Mouse (Mus musculus) embryo, embryonic 9.5 days (tissue): Measurements from ENCODE around the gene Klhl21.
"Not testable (repeated sequence)": the region's sequence is repeated elsewhere in the genome, so short reads cannot be mapped to it uniquely, and the experiment has no call there.

ENCODE experiments used
- DNase-seq: peaks from one replicate; pipeline ENCODE4 v3.0.0-alpha.2; 2017; ENCODE audit errors: extremely low spot score

Gene Klhl21

DNA sequence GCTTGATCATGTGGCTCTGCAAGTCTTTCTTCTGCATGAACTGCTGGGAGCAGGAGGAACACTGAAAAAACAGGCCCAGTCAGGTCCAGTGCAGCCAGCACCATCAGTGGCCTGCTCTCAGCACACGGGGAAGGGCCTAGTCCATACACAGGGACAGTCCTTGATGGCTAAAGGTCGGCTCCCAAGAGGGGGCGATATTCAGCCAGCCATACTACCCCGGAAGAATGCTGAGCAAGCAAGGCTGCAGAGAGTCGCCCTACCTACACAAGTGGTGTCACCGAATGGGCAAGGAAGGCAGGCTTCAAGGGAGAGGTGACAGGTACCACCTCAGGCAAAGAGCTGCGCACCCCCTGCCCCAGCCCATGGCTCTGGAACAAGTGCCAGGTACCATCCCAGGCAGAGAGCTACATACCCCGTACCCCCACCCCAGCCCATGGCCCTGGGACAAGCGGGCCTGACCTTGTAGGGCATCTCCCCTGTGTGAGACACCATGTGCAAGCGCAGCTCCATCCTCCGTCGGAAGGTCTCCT lies 13.0 kb downstream of the Klhl21 start:
- no peak for DNase-seq

DNA sequence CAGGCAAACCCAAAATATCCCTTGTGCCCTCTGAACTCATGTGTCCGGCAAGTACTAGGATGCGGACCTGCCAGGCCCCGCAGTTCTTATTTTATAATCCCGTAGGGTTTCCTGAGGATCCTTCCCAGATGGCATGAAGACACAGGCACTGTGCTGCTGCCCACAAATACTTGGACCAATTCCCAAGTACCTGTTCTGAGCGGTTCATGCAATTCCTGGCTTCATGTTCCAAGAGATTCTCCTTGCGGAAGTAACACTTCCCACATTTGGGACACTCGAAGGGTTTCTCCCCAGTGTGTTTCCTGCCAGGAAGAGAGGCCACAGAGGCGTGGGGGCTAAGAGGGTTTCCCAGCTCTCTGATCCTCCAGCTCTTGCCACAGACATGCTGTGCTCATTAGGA lies 13.9 kb downstream of the Klhl21 start:
- DNase-seq: no peak

DNA sequence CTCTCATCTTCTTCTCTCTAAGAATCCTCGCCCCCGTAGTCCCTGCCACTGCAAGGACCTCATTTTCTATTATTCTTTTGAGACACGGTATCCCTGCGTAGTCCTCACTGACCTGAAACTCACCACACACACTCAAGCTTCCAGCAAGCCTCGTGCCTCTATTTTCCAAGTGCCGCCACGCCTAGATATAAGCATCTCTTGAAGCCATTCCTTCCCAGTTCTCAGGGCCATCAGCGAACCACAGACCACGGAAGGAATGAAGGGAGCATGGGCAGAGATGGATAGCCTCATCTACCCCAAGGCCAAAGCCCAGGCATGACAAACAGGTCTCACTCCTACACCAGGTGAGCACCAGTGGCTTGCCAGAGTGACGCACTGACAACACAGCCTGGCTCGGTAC lies 15.9 kb downstream of the Klhl21 start:
- no peak for DNase-seq

- peak; percentile 53 for DNase-seq
These were observed 18.3 kb downstream of the Klhl21 start for GRCm38 (mm10) chr4:152026751-152027508.

GRCm38 (mm10) chr4:152027524-152027923 lies 18.9 kb downstream of the Klhl21 start, which contains the start of gene Zbtb48:
Zbtb48 (minus strand) TSS chr4:152027671.
- peak; percentile 95 for DNase-seq

DNA sequence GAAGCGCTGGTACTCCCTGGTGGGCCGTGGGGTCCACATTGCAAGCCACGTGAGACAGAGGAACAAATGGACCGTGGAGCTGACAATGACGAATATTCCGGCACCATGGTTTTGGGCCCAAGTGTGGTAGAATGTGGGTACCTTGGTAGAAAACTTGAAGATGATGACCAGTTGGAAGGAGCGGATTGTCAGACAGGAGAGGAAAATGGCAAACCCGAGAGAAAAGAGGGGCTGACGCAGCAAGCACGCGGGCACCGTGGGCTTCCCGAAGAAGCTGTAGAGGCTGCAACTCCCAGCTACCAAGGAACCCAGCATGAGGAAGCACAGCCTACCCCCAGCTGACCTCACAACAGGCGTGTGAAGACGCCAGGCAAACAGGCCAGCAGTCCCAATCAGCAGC lies 19.9 kb downstream of the Klhl21 start:
- no peak for DNase-seq

- no peak for DNase-seq
These were observed 20.5 kb downstream of the Klhl21 start for GRCm38 (mm10) chr4:152029087-152029486.

DNA sequence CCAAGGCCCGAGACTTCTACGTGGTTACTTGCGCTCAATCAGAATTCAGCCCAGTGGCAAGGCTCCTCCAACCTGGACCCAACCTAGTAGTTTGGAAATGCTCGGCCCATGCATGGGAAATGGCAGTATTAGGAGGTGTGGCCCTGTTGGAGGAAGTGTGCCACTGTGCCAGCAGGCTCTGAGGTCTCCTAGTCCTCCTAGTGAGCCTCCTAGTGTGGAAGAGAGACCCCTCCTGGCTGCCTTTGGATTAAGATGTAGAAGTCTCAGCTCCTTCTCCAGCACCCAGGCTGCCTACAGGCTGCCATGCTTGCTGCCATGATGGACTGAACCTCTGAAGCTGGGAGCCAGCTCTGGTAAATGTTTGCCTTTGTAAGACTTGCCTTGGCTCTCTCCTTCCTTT lies 21.4 kb downstream of the Klhl21 start:
- no peak for DNase-seq

GRCm38 (mm10) chr4:152032922-152033321 lies 24.3 kb downstream of the Klhl21 start:
- no peak for DNase-seq

DNA sequence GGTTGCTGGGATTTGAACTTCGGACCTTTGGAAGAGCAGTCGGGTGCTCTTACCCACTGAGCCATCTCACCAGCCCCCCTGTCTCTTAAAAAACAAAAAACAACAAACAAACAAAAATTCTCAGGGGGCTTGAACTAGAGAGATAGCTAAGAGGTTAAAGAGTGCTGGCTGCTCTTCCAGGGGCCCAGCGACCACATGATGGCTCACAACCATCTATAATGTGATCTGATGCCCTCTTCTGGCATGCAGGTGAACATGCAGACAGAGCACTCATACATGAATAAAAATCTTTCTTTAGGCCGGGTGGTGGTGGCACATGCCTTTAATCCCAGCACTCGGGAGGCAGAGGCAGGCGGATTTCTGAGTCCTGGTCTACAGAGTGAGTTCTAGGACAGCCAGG lies 27.9 kb downstream of the Klhl21 start:
- not testable (repeated sequence) for DNase-seq

- no peak for DNase-seq
These were observed 29.8 kb downstream of the Klhl21 start, which contains the start of gene Tas1r1 for GRCm38 (mm10) chr4:152038225-152038984. Tas1r1 (minus strand) TSS chr4:152038568.

GRCm38 (mm10) chr4:152038985-152039830 lies 30.6 kb downstream of the Klhl21 start, which contains the start of gene Nol9:
Nol9 (plus strand) TSS chr4:152039321.
- DNase-seq: peak; percentile 96

- DNase-seq: no peak
These were observed 31.3 kb downstream of the Klhl21 start for GRCm38 (mm10) chr4:152039831-152040310.

- no peak for DNase-seq
These were observed 33.5 kb downstream of the Klhl21 start for GRCm38 (mm10) chr4:152041924-152042641.

GRCm38 (mm10) chr4:152043171-152043570 lies 34.6 kb downstream of the Klhl21 start:
- DNase-seq: no peak

DNA sequence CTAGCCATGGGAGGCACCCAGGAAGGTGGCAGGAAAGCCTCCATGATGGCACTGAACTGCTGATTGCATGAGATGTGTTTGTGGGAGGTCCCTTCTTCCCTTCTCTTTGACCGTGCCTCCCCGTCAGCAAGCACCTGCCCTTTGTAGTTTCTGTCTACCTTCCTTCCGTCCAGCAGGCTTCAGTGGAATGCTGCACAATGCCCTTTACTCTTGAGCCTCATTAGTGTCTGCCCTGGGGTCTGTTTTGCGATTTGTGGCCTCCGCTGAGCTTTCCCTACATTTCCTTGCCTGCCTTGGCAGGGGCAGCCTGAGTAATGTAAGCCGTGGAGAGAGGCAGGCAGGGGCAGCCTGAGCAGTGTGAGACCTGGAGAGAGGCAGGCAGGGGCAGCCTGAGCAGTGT lies 36.0 kb downstream of the Klhl21 start:
- no peak for DNase-seq

GRCm38 (mm10) chr4:152062390-152063110 lies 53.9 kb downstream of the Klhl21 start:
- no peak for DNase-seq

GRCm38 (mm10) chr4:152067280-152067679 lies 58.7 kb downstream of the Klhl21 start:
- DNase-seq: no peak
